Mouse (Mus musculus) MEL (cell line): Measurements from ENCODE around the gene a. TPM values are rescaled to one million over a fixed set of nuclear protein-coding genes. Genes with fewer than 3 reads are reported as not detected.
A peak's percentile ranks its signal among the peaks of the same experiment; 100 is the strongest.

Source experiments
- DNase-seq: peaks from one replicate; pipeline ENCODE4 v3.0.0; 2011; ENCODE audit warnings: low read depth, low spot score
- H3K27ac ChIP-seq: 2 replicates; pipeline ENCODE4 v1.5.1; 2012; ENCODE audit warnings: low read depth, mild to moderate bottlenecking, control low read depth, low read length, moderate library complexity; ENCODE audit not compliant: control insufficient read depth
- H3K27me3 ChIP-seq, 2 experiments: fragments of 150-350 bp in 1 of 2; sonication (generic) in 1 of 2; 2 replicates each; pipeline ENCODE4 v1.6.1; 2012; ENCODE audit warnings: low read length in 2 of 2, mild to moderate bottlenecking in 2 of 2, improper control_type of control experiment in 1 of 2, moderate library complexity in 1 of 2; ENCODE audit not compliant: insufficient read depth in 2 of 2, control insufficient read depth in 1 of 2
- H3K36me3 ChIP-seq, 2 experiments: 2 replicates each; pipeline ENCODE4 v1.6.1; 2012 to 2014; ENCODE audit warnings: low read length in 2 of 2, improper control_type of control experiment in 1 of 2, inconsistent platforms in 1 of 2, mild to moderate bottlenecking in 1 of 2; ENCODE audit not compliant: insufficient read depth in 2 of 2, control insufficient read depth in 1 of 2
- H3K4me1 ChIP-seq, 2 experiments: fragments of 150-350 bp in 1 of 2; sonication (generic) in 1 of 2; 2 replicates each; pipeline ENCODE4 v1.6.1; 2012; ENCODE audit warnings: low read length in 2 of 2, improper control_type of control experiment in 1 of 2, mild to moderate bottlenecking in 1 of 2; ENCODE audit not compliant: insufficient read depth in 2 of 2, control insufficient read depth in 1 of 2
- H3K4me3 ChIP-seq, 2 experiments: fragments of 150-350 bp in 1 of 2; sonication (generic) in 1 of 2; 2 replicates each; pipeline ENCODE4 v1.5.1; 2012; ENCODE audit warnings: low read depth in 2 of 2, low read length in 2 of 2, mild to moderate bottlenecking in 2 of 2, moderate library complexity in 2 of 2, control low read depth in 1 of 2, improper control_type of control experiment in 1 of 2; ENCODE audit not compliant: control insufficient read depth in 1 of 2, insufficient read depth in 1 of 2
- H3K79me2 ChIP-seq: 2 replicates; pipeline ENCODE4 v1.6.1; 2012; ENCODE audit warnings: mild to moderate bottlenecking, low read length, moderate library complexity; ENCODE audit not compliant: control insufficient read depth, poor library complexity, insufficient read depth
- H3K9ac ChIP-seq: 2 replicates; pipeline ENCODE4 v1.6.1; 2012; ENCODE audit warnings: low read depth, mild to moderate bottlenecking, control low read depth, low read length, moderate library complexity; ENCODE audit not compliant: control insufficient read depth, poor library complexity, severe bottlenecking
- H3K9me3 ChIP-seq: fragments of 150-350 bp; sonication (generic); replicated peaks from 2 replicates; pipeline ENCODE4 v1.6.1; 2012; ENCODE audit warnings: mild to moderate bottlenecking, low read length, improper control_type of control experiment, moderate library complexity; ENCODE audit not compliant: insufficient read depth
- CHD2 ChIP-seq: IDR thresholded peaks from 2 replicates; pipeline ENCODE4 v1.6.1; 2011; ENCODE audit warnings: low read length, improper control_type of control experiment
- EP300 ChIP-seq, 2 experiments: IDR thresholded peaks; 2 replicates each; pipeline ENCODE4 v1.6.1; 2011; ENCODE audit warnings: improper control_type of control experiment in 2 of 2, low read length in 2 of 2, low read depth in 1 of 2, mild to moderate bottlenecking in 1 of 2
- ETS1 ChIP-seq: IDR thresholded peaks from 2 replicates; pipeline ENCODE4 v1.6.1; 2012; ENCODE audit warnings: low read depth, mild to moderate bottlenecking, inconsistent platforms, low read length, improper control_type of control experiment, moderate library complexity
- GATA1 ChIP-seq: IDR thresholded peaks from 2 replicates; pipeline ENCODE4 v1.6.1; 2011; ENCODE audit warnings: low read depth, low read length, improper control_type of control experiment
- JUND ChIP-seq: IDR thresholded peaks from 2 replicates; pipeline ENCODE4 v1.6.1; 2011; ENCODE audit warnings: low read depth, mild to moderate bottlenecking, improper control_type of control experiment, low read length
- KAT2A ChIP-seq: conservative IDR thresholded peaks from 2 replicates; pipeline ENCODE4 v1.6.1; 2012; ENCODE audit warnings: low read depth, low read length, improper control_type of control experiment, inconsistent platforms
- MAFK ChIP-seq: IDR thresholded peaks from 2 replicates; pipeline ENCODE4 v1.6.1; 2011; ENCODE audit warnings: low read depth, mild to moderate bottlenecking, low read length, improper control_type of control experiment, borderline replicate concordance
- MAX ChIP-seq: IDR thresholded peaks from 2 replicates; pipeline ENCODE4 v1.6.1; 2011; ENCODE audit warnings: low read length, improper control_type of control experiment
- MAZ ChIP-seq: IDR thresholded peaks from 2 replicates; pipeline ENCODE4 v1.6.1; 2012; ENCODE audit warnings: low read depth, mild to moderate bottlenecking, inconsistent platforms, low read length, improper control_type of control experiment
- MEF2A ChIP-seq: IDR thresholded peaks from 2 replicates; pipeline ENCODE4 v1.6.1; 2014; ENCODE audit warnings: low read depth, mild to moderate bottlenecking, inconsistent platforms, low read length, improper control_type of control experiment; ENCODE audit not compliant: poor library complexity, insufficient replicate concordance, severe bottlenecking; ENCODE audit errors: extremely low read depth
- MYB ChIP-seq: IDR thresholded peaks from 2 replicates; pipeline ENCODE4 v1.6.1; 2011; ENCODE audit warnings: mild to moderate bottlenecking, low read depth, low read length, improper control_type of control experiment
- NELFE ChIP-seq: IDR thresholded peaks from 2 replicates; pipeline ENCODE4 v1.6.1; 2011; ENCODE audit warnings: low read depth, low read length, improper control_type of control experiment
- NRF1 ChIP-seq: IDR thresholded peaks from 2 replicates; pipeline ENCODE4 v1.6.1; 2014; ENCODE audit warnings: low read depth, mild to moderate bottlenecking, inconsistent platforms, low read length, improper control_type of control experiment, moderate library complexity; ENCODE audit not compliant: poor library complexity, insufficient read depth, severe bottlenecking
- POLR2A ChIP-seq, 2 experiments: IDR thresholded peaks; 2 replicates each; pipeline ENCODE4 v1.6.1; 2011 to 2012; ENCODE audit warnings: low read length in 2 of 2, mild to moderate bottlenecking in 2 of 2, control low read depth in 1 of 2, improper control_type of control experiment in 1 of 2, low read depth in 1 of 2, moderate library complexity in 1 of 2; ENCODE audit not compliant: control insufficient read depth in 1 of 2, insufficient read depth in 1 of 2, poor library complexity in 1 of 2
- SIN3A ChIP-seq: IDR thresholded peaks from 2 replicates; pipeline ENCODE4 v1.6.1; 2012; ENCODE audit warnings: low read length, improper control_type of control experiment, inconsistent platforms
- SMC3 ChIP-seq: IDR thresholded peaks from 2 replicates; pipeline ENCODE4 v1.6.1; 2011; ENCODE audit warnings: low read depth, low read length, improper control_type of control experiment
- TAL1 ChIP-seq: IDR thresholded peaks from 2 replicates; pipeline ENCODE4 v1.6.1; 2012; ENCODE audit warnings: mild to moderate bottlenecking, inconsistent platforms, low read length, moderate library complexity, mixed read lengths
- TCF12 ChIP-seq: IDR thresholded peaks from 2 replicates; pipeline ENCODE4 v1.6.1; 2014; ENCODE audit warnings: low read depth, mild to moderate bottlenecking, inconsistent platforms, low read length, improper control_type of control experiment, moderate library complexity
- USF2 ChIP-seq, 2 experiments: IDR thresholded peaks; 2 replicates each; pipeline ENCODE4 v1.6.1; 2011 to 2012; ENCODE audit warnings: improper control_type of control experiment in 2 of 2, low read length in 2 of 2, borderline replicate concordance in 1 of 2, inconsistent platforms in 1 of 2, low read depth in 1 of 2, mild to moderate bottlenecking in 1 of 2; ENCODE audit not compliant: insufficient read depth in 1 of 2
- ZC3H11A ChIP-seq: IDR thresholded peaks from 2 replicates; pipeline ENCODE4 v1.6.1; 2012; ENCODE audit warnings: low read depth, mild to moderate bottlenecking, inconsistent platforms, low read length, improper control_type of control experiment
- ZNF384 ChIP-seq: IDR thresholded peaks from 2 replicates; pipeline ENCODE4 v1.6.1; 2012; ENCODE audit warnings: low read depth, mild to moderate bottlenecking, inconsistent platforms, low read length, improper control_type of control experiment
- polyA plus RNA-seq, 2 experiments: library from polyadenylated mRNA; stranded (reverse) in 1 of 2; unstranded in 1 of 2; fragments of >175 nt in 1 of 2; fragments of >200 nt in 1 of 2; gene quantifications; 2 replicates each; pipeline versions ENCODE4 v1.2.1 to v1.2.4; 2012; ENCODE audit warnings: low replicate concordance in 2 of 2, low read depth in 1 of 2; ENCODE audit not compliant: insufficient read length in 2 of 2, insufficient read depth in 1 of 2, missing spikeins in 1 of 2
- total RNA-seq: library from RNA; depleted of rRNA; stranded (reverse); fragments of 300-350 nt; gene quantifications from 2 replicates; pipeline ENCODE4 v1.2.3, GENCODE M21; 2012

The a gene
- total and polyA plus RNA-seq, 3 experiments: not detected

- no peak for TF ChIP-seq USF2 (IDR thresholded peaks at IDR 0.05; ENCODE audit: borderline replicate concordance in 1 of 2, insufficient read depth in 1 of 2, low read depth in 1 of 2, low read length in 2 of 2)
- no peak for TF ChIP-seq MAX
- no peak for TF ChIP-seq NELFE
- no peak for TF ChIP-seq SMC3
- no peak for TF ChIP-seq ZC3H11A
- no peak for TF ChIP-seq KAT2A
- TF ChIP-seq MEF2A: no peak
- peak; percentile 20; the same call in 1 of the 2 replicates for TF ChIP-seq MAZ
- no peak for TF ChIP-seq ZNF384
- no peak; the same call in 1 of the 2 replicates for TF ChIP-seq SIN3A
- TF ChIP-seq MAFK: no peak
Observed at GRCm38 (mm10) chr2:154791661-154792642, 750 bp downstream of the a start (continued).

- Histone ChIP-seq H3K4me3 (no peak overlapping the region), H3K36me3 (peaks cover 3 to 29% of the 10 kb centered on the region in 2 experiments), H3K4me1 (peaks cover 14 to 20% of the 10 kb centered on the region in 2 experiments), H3K79me2 (peaks cover 72% of the 10 kb centered on the region), H3K9ac (no peak overlapping the region), H3K9me3 (no peaks in the 10 kb centered on the region), H3K27me3 (no peaks in the 10 kb centered on the region), H3K27ac (no peak overlapping the region)
- no peak for TF ChIP-seq NRF1
- TF ChIP-seq MAFK: no peak
- 0 out of 2 replicates have a peak, but pooled peaks have one; percentile 18 for TF ChIP-seq MAX
- no peak for DNase-seq
Observed at GRCm38 (mm10) chr2:154803372-154803771, 12.2 kb downstream of the a start.

DNA sequence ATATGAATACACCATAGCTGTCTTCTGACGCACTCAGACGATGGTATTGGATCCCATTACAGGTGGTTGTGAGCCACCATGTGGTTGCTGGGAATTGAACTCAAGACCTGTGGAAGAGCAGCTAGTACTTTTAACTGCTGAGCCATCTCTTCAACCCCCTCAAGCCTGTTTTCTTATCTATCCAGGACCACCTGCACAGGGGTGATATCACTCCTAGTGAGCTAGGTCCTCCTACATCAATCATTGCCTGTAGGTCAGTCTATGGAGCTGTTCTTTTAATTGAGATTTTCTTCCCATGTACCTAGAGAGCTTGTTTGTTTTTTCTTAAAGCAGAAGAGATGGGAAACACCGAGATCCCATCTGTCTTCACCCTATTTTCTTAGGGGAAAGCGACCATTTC lies 12.6 kb downstream of the a start:
- H3K4me3 ChIP-seq: no peak overlapping the region
- peak; percentile 43 for DNase-seq
- H3K27me3 ChIP-seq: no peaks in the 10 kb centered on the region
- no peaks in the 10 kb centered on the region for H3K9me3 ChIP-seq
- no peak overlapping the region for H3K27ac ChIP-seq
- TF ChIP-seq GATA1: peak; percentile 81
- TF ChIP-seq JUND: no peak
- no peak for TF ChIP-seq POLR2A (IDR thresholded peaks at IDR 0.05; ENCODE audit: control insufficient read depth in 1 of 2, insufficient read depth in 1 of 2, low read depth in 1 of 2, low read length in 2 of 2, poor library complexity in 1 of 2)
- TF ChIP-seq SIN3A: no peak
- TF ChIP-seq MYB: no peak
- TF ChIP-seq MAZ: no peak
- TF ChIP-seq EP300 (IDR thresholded peaks at IDR 0.05; ENCODE audit: low read depth in 1 of 2, low read length in 2 of 2): peak; percentile 13 to 60; a peak in 2 of 4 replicates
- no peak for TF ChIP-seq NRF1
- no peak for TF ChIP-seq CHD2
- peak; percentile 75 for TF ChIP-seq TAL1
- peak; percentile 38; the same call in 1 of the 2 replicates for TF ChIP-seq TCF12
- TF ChIP-seq ETS1: peak; percentile 13; the same call in 1 of the 2 replicates
- no peak for TF ChIP-seq ZNF384
- TF ChIP-seq SMC3: no peak
- peaks cover 16 to 20% of the 10 kb centered on the region in 2 experiments for H3K4me1 ChIP-seq
- peaks cover 3 to 29% of the 10 kb centered on the region in 2 experiments for H3K36me3 ChIP-seq
- no peak overlapping the region for H3K9ac ChIP-seq
- H3K79me2 ChIP-seq: peaks cover 71% of the 10 kb centered on the region
